ENCODE assay signal across 34 mouse cellular contexts in the genomic region with DNA sequence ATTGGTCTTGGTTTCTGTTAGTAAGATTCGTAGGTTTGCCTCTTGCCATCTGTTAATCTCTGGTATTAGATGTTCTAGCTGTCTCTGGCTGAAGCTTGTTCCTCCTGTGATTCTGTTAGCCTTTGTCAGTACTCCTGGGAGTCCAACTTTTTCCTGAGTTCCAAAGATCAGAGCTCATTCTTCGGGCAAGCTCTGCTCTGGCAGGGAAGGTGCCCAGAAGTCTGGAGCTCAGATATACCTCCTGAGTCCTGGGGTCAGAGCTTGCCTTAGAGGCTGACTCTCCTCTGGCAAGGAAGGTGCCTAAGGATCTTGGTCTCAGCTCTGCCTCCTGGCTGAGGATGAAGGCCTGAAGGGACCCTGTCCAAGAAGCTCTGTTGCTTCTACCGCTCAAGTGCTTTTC. TPM values are rescaled to one million over a fixed set of nuclear protein-coding genes. Genes with fewer than 3 reads are reported as not detected.
A peak's percentile ranks its signal among the peaks of the same experiment; 100 is the strongest.
DNase-seq lines count a peak whose midpoint lies in the region; ATAC-seq lines count a peak whose summit lies in the region.
"Had no signal": no experiment of that assay in that cellular context is flagged by ENCODE, and none has a peak within 500 bp of the region (broad histone marks: within the 10 kb centered on the region; RNA-seq: fewer than 3 reads in every experiment).

No protein-coding gene starts in this region.

- no peak overlapping the region for H3K9ac ChIP-seq in kidney, embryonic 15.5 days
- H3K9ac ChIP-seq: embryonic facial prominence, embryonic 13.5 days; forebrain, embryonic 12.5 days; forebrain, embryonic 15.5 days; heart, embryonic 13.5 days; hindbrain, embryonic 14.5 days had no signal

- no peak overlapping the region for H3K4me2 ChIP-seq in kidney, embryonic 15.5 days
- H3K4me2 ChIP-seq: embryonic facial prominence, embryonic 13.5 days; forebrain, embryonic 12.5 days; forebrain, embryonic 15.5 days; heart, embryonic 13.5 days; hindbrain, embryonic 14.5 days had no signal

- H3K27ac ChIP-seq in kidney, embryonic 15.5 days: no peak overlapping the region
- H3K27ac ChIP-seq: embryonic facial prominence, embryonic 10.5 days; embryonic facial prominence, embryonic 13.5 days; forebrain, embryonic 12.5 days; forebrain, embryonic 15.5 days; heart, adult 2 months; heart, embryonic 10.5 days; heart, embryonic 13.5 days; hindbrain, embryonic 14.5 days had no signal

- H3K27me3 ChIP-seq in kidney, embryonic 15.5 days: no peaks in the 10 kb centered on the region
- H3K27me3 ChIP-seq: embryonic facial prominence, embryonic 13.5 days; forebrain, embryonic 12.5 days; forebrain, embryonic 15.5 days; heart, embryonic 13.5 days had no signal

- H3K9me3 ChIP-seq in kidney, embryonic 15.5 days (replicated peaks): no peaks in the 10 kb centered on the region
- H3K9me3 ChIP-seq: embryonic facial prominence, embryonic 10.5 days; embryonic facial prominence, embryonic 13.5 days; forebrain, embryonic 12.5 days; forebrain, embryonic 15.5 days; heart, embryonic 10.5 days had no signal

- no peaks in the 10 kb centered on the region for H3K36me3 ChIP-seq in kidney, embryonic 15.5 days
- H3K36me3 ChIP-seq: embryonic facial prominence, embryonic 10.5 days; embryonic facial prominence, embryonic 13.5 days; forebrain, embryonic 12.5 days; forebrain, embryonic 15.5 days; heart, embryonic 10.5 days; heart, embryonic 13.5 days had no signal

- peak; percentile 58 to 71 for DNase-seq in kidney, adult 8-10 months
- DNase-seq in kidney, postnatal 25 days: peak; percentile 28 to 78
- no peak for DNase-seq in kidney, postnatal 4 days
- peak; percentile 47 to 77 for DNase-seq in kidney, postnatal 36 days
- DNase-seq: adrenal gland, adult 2 months; adrenal gland, postnatal 14 days; cerebellum, adult 11-12 months; cerebellum, adult 8-10 months; cerebellum, postnatal 10 days; cerebellum, postnatal 36 days; embryo, embryonic 11 days; gastrocnemius, postnatal 10 days; gastrocnemius, postnatal 36 days; heart, adult 2 months; heart, postnatal 14 days; heart, postnatal 4 days had no signal

- no peak overlapping the region for H3K4me3 ChIP-seq in kidney, embryonic 15.5 days (replicated peaks)
- H3K4me3 ChIP-seq: embryonic facial prominence, embryonic 10.5 days; embryonic facial prominence, embryonic 13.5 days; erythroblast, embryonic 14.5 days; forebrain, embryonic 12.5 days; forebrain, embryonic 15.5 days; heart, adult 2 months; heart, embryonic 10.5 days; heart, embryonic 13.5 days had no signal

- no peaks in the 10 kb centered on the region for H3K4me1 ChIP-seq in kidney, embryonic 15.5 days
- H3K4me1 ChIP-seq: embryonic facial prominence, embryonic 10.5 days; embryonic facial prominence, embryonic 13.5 days; forebrain, embryonic 12.5 days; forebrain, embryonic 15.5 days; heart, embryonic 10.5 days; heart, embryonic 13.5 days had no signal

- WGBS in kidney, embryonic 15.5 days: 88% methylated on average over 3 of the region's 3 CpGs

- no peak for ATAC-seq in kidney, embryonic 15.5 days (replicated peaks; ENCODE audit: low FRiP score)
- no peak for ATAC-seq in megakaryocyte progenitor cell, adult 5-6 weeks (replicated peaks; ENCODE audit: poor library complexity)
- ATAC-seq: CD4-positive, CD25-positive, alpha-beta regulatory T cell, adult 4 months; forebrain, embryonic 15.5 days had no signal

RNA-seq across cellular contexts. Expression of gene Cyp4a31, which starts 10.7 kb away (rescaled TPM):
- polyA plus RNA-seq in kidney, embryonic 15.5 days (2015; fragmentation: Nextera tagmentation; extraction: Ambion mirVana): 32.1 and 43.2 TPM in 2 replicates
- total RNA-seq in megakaryocyte progenitor cell, adult 5-6 weeks (2015): not detected in 2 replicates
- not detected in 2 replicates for total RNA-seq in megakaryocyte progenitor cell, adult 5-6 weeks (2017)
- total RNA-seq: adrenal gland, adult 2 months; gastrocnemius, postnatal 10 days; gastrocnemius, postnatal 36 days; granulocyte monocyte progenitor cell, adult 5-6 weeks; heart, adult 2 months; heart, postnatal 14 days; heart, postnatal 4 days; MEL had no signal
- polyA plus RNA-seq: adrenal gland, adult 2 months; C2C12; CD4-positive, CD25-positive, alpha-beta regulatory T cell, adult 4 months; cortical plate, adult 2 months; embryonic facial prominence, embryonic 10.5 days; embryonic facial prominence, embryonic 13.5 days; erythroblast, embryonic 14.5 days; forebrain, embryonic 12.5 days; forebrain, embryonic 15.5 days; heart, adult 2 months; heart, embryonic 10.5 days; heart, embryonic 13.5 days; heart, embryonic 16.5 days; hindbrain, embryonic 11.5 days; hindbrain, embryonic 14.5 days had no signal

RNA-seq across cellular contexts. Expression of gene Cyp4a10, which starts 34.7 kb away (rescaled TPM):
- 1.3 and 1.4 TPM in 2 replicates for polyA plus RNA-seq in kidney, embryonic 15.5 days (2015; fragmentation: Nextera tagmentation; extraction: Ambion mirVana)
- total RNA-seq in megakaryocyte progenitor cell, adult 5-6 weeks (2015): not detected in 2 replicates
- total RNA-seq in megakaryocyte progenitor cell, adult 5-6 weeks (2017): not detected in 2 replicates
- total RNA-seq: gastrocnemius, postnatal 10 days; granulocyte monocyte progenitor cell, adult 5-6 weeks; MEL had no signal
- polyA plus RNA-seq: C2C12; CD4-positive, CD25-positive, alpha-beta regulatory T cell, adult 4 months; cortical plate, adult 2 months; embryonic facial prominence, embryonic 10.5 days; embryonic facial prominence, embryonic 13.5 days; erythroblast, embryonic 14.5 days; forebrain, embryonic 12.5 days; forebrain, embryonic 15.5 days; heart, adult 2 months; heart, embryonic 10.5 days; heart, embryonic 13.5 days; heart, embryonic 16.5 days; hindbrain, embryonic 11.5 days; hindbrain, embryonic 14.5 days had no signal

RNA-seq across cellular contexts. Expression of gene Cyp4a32, which starts 48.0 kb away (rescaled TPM):
- polyA plus RNA-seq in kidney, embryonic 15.5 days (2015; fragmentation: Nextera tagmentation; extraction: Ambion mirVana): 0.26 TPM in 1 of 2 replicates, not detected in the other
- total RNA-seq in megakaryocyte progenitor cell, adult 5-6 weeks (2015): not detected in 2 replicates
- not detected in 2 replicates for total RNA-seq in megakaryocyte progenitor cell, adult 5-6 weeks (2017)
- total RNA-seq: gastrocnemius, adult 18-20 months; gastrocnemius, postnatal 10 days; gastrocnemius, postnatal 36 days; granulocyte monocyte progenitor cell, adult 5-6 weeks; heart, adult 2 months; heart, postnatal 14 days; heart, postnatal 4 days; MEL had no signal
- polyA plus RNA-seq: adrenal gland, adult 2 months; C2C12; CD4-positive, CD25-positive, alpha-beta regulatory T cell, adult 4 months; cortical plate, adult 2 months; embryonic facial prominence, embryonic 10.5 days; embryonic facial prominence, embryonic 13.5 days; erythroblast, embryonic 14.5 days; forebrain, embryonic 12.5 days; forebrain, embryonic 15.5 days; heart, adult 2 months; heart, embryonic 10.5 days; heart, embryonic 13.5 days; heart, embryonic 16.5 days; hindbrain, embryonic 11.5 days; hindbrain, embryonic 14.5 days had no signal

RNA-seq across cellular contexts. Expression of gene Cyp4a14, which starts 56.8 kb away (rescaled TPM):
- 0.06 TPM in 1 of 2 replicates, not detected in the other for polyA plus RNA-seq in kidney, embryonic 15.5 days (2015; fragmentation: Nextera tagmentation; extraction: Ambion mirVana)
- total RNA-seq in megakaryocyte progenitor cell, adult 5-6 weeks (2015): not detected in 2 replicates
- total RNA-seq in megakaryocyte progenitor cell, adult 5-6 weeks (2017): not detected in 2 replicates
- total RNA-seq: gastrocnemius, postnatal 10 days; granulocyte monocyte progenitor cell, adult 5-6 weeks; heart, adult 2 months; heart, postnatal 14 days; heart, postnatal 4 days; MEL had no signal
- polyA plus RNA-seq: C2C12; CD4-positive, CD25-positive, alpha-beta regulatory T cell, adult 4 months; cortical plate, adult 2 months; embryonic facial prominence, embryonic 10.5 days; embryonic facial prominence, embryonic 13.5 days; erythroblast, embryonic 14.5 days; forebrain, embryonic 12.5 days; forebrain, embryonic 15.5 days; heart, adult 2 months; heart, embryonic 10.5 days; heart, embryonic 13.5 days; heart, embryonic 16.5 days; hindbrain, embryonic 11.5 days; hindbrain, embryonic 14.5 days had no signal

Comparison
In these comparisons a context has a peak if more than half of its experiments do, and no peak if none do; other contexts are left out.
1. DNase-seq: peak in kidney, adult 8-10 months (2 of 2), kidney, postnatal 25 days (2 of 2) and kidney, postnatal 36 days (2 of 2); none in kidney, postnatal 4 days (0 of 2).